10 mouse cellular contexts compared by ENCODE assay signal in genomic region chr2:153496301-153496700, GRCm38 (mm10). TPM values are rescaled to one million over a fixed set of nuclear protein-coding genes. Genes with fewer than 3 reads are reported as not detected.
DNase-seq lines count a peak whose midpoint lies in the region; ATAC-seq and TF ChIP-seq lines count a peak whose summit lies in the region.
"Had no signal": no experiment of that assay in that cellular context is flagged by ENCODE, and none has a peak within 500 bp of the region (broad histone marks: within the 10 kb centered on the region; RNA-seq: fewer than 3 reads in every experiment).

No protein-coding gene starts in this region.

- no peak overlapping the region for H3K9ac ChIP-seq in midbrain, postnatal 0 days (replicated peaks; ENCODE audit: low read length, poor library complexity, severe bottlenecking)
- H3K9ac ChIP-seq in forebrain, embryonic 14.5 days (ENCODE audit: low read length): no peak overlapping the region
- H3K9ac ChIP-seq in liver, embryonic 11.5 days (ENCODE audit: low read depth, low read length): peak overlapping the region; percentile 46
- H3K9ac ChIP-seq in neural tube, embryonic 13.5 days: 0 out of 2 replicates have a peak overlapping the region, but pooled peaks have one; percentile 3

- TF ChIP-seq CTCF in midbrain, postnatal 0 days (IDR thresholded peaks at IDR 0.05): no peak

- H3K4me2 ChIP-seq in midbrain, postnatal 0 days (ENCODE audit: low read depth, low read length, poor library complexity, severe bottlenecking): no peak overlapping the region
- no peak overlapping the region for H3K4me2 ChIP-seq in forebrain, embryonic 14.5 days (ENCODE audit: low read length)
- H3K4me2 ChIP-seq in liver, embryonic 11.5 days: peak overlapping the region; percentile 54
- H3K4me2 ChIP-seq in neural tube, embryonic 13.5 days: no peak overlapping the region

- ATAC-seq in midbrain, postnatal 0 days (ENCODE audit: low FRiP score): no peak
- ATAC-seq in forebrain, embryonic 14.5 days: no peak
- no peak; the same call in 1 of the 2 replicates for ATAC-seq in liver, embryonic 11.5 days (replicated peaks; ENCODE audit: low FRiP score)
- no peak for ATAC-seq in neural tube, embryonic 13.5 days (ENCODE audit: low read depth)
- ATAC-seq: Patski had no signal

- 86% methylated on average over 6 of the region's 6 CpGs for WGBS in midbrain, embryonic 10.5 days
- WGBS in midbrain, postnatal 0 days: 73% methylated on average over 6 of the region's 6 CpGs
- 79% methylated on average over 6 of the region's 6 CpGs for WGBS in forebrain, embryonic 14.5 days
- 68% methylated on average over 6 of the region's 6 CpGs for whole genome bisulfite sequencing in liver, embryonic 11.5 days
- WGBS in neural tube, embryonic 13.5 days: 76% methylated on average over 6 of the region's 6 CpGs

- no peak for DNase-seq in midbrain, embryonic 10.5 days (ENCODE audit: low spot score)
- DNase-seq in midbrain, postnatal 0 days (ENCODE audit: low spot score): no peak
- DNase-seq in forebrain, embryonic 14.5 days (ENCODE audit: low spot score): no peak
- no peak for DNase-seq in liver, embryonic 11.5 days (ENCODE audit: low spot score)
- no peak for DNase-seq in embryo, embryonic 9.5 days (ENCODE audit: extremely low spot score)
- DNase-seq in lung, adult 18-20 months: no peak
- DNase-seq: gastrocnemius, postnatal 25 days had no signal

- peaks cover 76% of the 10 kb centered on the region for H3K4me1 ChIP-seq in midbrain, embryonic 10.5 days
- H3K4me1 ChIP-seq in midbrain, postnatal 0 days (ENCODE audit: insufficient read depth, low read length): peaks cover 32% of the 10 kb centered on the region
- peaks cover 46% of the 10 kb centered on the region for H3K4me1 ChIP-seq in forebrain, embryonic 14.5 days (ENCODE audit: control insufficient read depth, insufficient read depth, low read length)
- H3K4me1 ChIP-seq in liver, embryonic 11.5 days (replicated peaks; ENCODE audit: control insufficient read depth, insufficient read depth, low read length): peaks cover 65% of the 10 kb centered on the region
- peaks cover 59% of the 10 kb centered on the region for H3K4me1 ChIP-seq in neural tube, embryonic 13.5 days (replicated peaks)

- H3K36me3 ChIP-seq in midbrain, embryonic 10.5 days: no peaks in the 10 kb centered on the region
- no peaks in the 10 kb centered on the region for H3K36me3 ChIP-seq in midbrain, postnatal 0 days (ENCODE audit: insufficient read depth, low read length)
- no peaks in the 10 kb centered on the region for H3K36me3 ChIP-seq in forebrain, embryonic 14.5 days (ENCODE audit: control insufficient read depth, insufficient read depth, low read length)
- no peaks in the 10 kb centered on the region for H3K36me3 ChIP-seq in liver, embryonic 11.5 days (ENCODE audit: control insufficient read depth, insufficient read depth, low read length)
- no peaks in the 10 kb centered on the region for H3K36me3 ChIP-seq in neural tube, embryonic 13.5 days

- H3K27me3 ChIP-seq in midbrain, embryonic 10.5 days (ENCODE audit: low read depth, poor library complexity, severe bottlenecking): peaks cover 84% of the 10 kb centered on the region
- H3K27me3 ChIP-seq in midbrain, postnatal 0 days (ENCODE audit: insufficient read depth, low read length): no peaks in the 10 kb centered on the region
- H3K27me3 ChIP-seq in forebrain, embryonic 14.5 days (replicated peaks; ENCODE audit: control insufficient read depth, insufficient read depth, low read length): no peaks in the 10 kb centered on the region
- no peaks in the 10 kb centered on the region for H3K27me3 ChIP-seq in liver, embryonic 11.5 days (replicated peaks; ENCODE audit: control insufficient read depth, insufficient read depth, low read length)
- peaks cover 28% of the 10 kb centered on the region for H3K27me3 ChIP-seq in neural tube, embryonic 13.5 days
- H3K27me3 ChIP-seq: Patski had no signal

- no peaks in the 10 kb centered on the region for H3K9me3 ChIP-seq in midbrain, embryonic 10.5 days (replicated peaks)
- H3K9me3 ChIP-seq in midbrain, postnatal 0 days (ENCODE audit: low read length): no peaks in the 10 kb centered on the region
- no peaks in the 10 kb centered on the region for H3K9me3 ChIP-seq in forebrain, embryonic 14.5 days (replicated peaks; ENCODE audit: control insufficient read depth, low read length)
- no peaks in the 10 kb centered on the region for H3K9me3 ChIP-seq in liver, embryonic 11.5 days (ENCODE audit: control insufficient read depth, low read length)
- no peaks in the 10 kb centered on the region for H3K9me3 ChIP-seq in neural tube, embryonic 13.5 days

- H3K4me3 ChIP-seq in midbrain, embryonic 10.5 days: no peak overlapping the region
- H3K4me3 ChIP-seq in midbrain, postnatal 0 days (ENCODE audit: low read depth, low read length): no peak overlapping the region
- H3K4me3 ChIP-seq in forebrain, embryonic 14.5 days (ENCODE audit: low read depth, low read length): no peak overlapping the region
- H3K4me3 ChIP-seq in liver, embryonic 11.5 days (ENCODE audit: low read depth, low read length): no peak overlapping the region
- no peak overlapping the region for H3K4me3 ChIP-seq in neural tube, embryonic 13.5 days
- H3K4me3 ChIP-seq: left cerebral cortex, adult 2 months had no signal

- peak overlapping the region; percentile 76 for H3K27ac ChIP-seq in midbrain, embryonic 10.5 days (replicated peaks)
- H3K27ac ChIP-seq in midbrain, postnatal 0 days (ENCODE audit: low read depth, low read length): no peak overlapping the region
- H3K27ac ChIP-seq in forebrain, embryonic 14.5 days (ENCODE audit: low read depth, low read length): peak overlapping the region; percentile 75
- peak overlapping the region; percentile 97 for H3K27ac ChIP-seq in liver, embryonic 11.5 days (ENCODE audit: low read depth, low read length)
- H3K27ac ChIP-seq in neural tube, embryonic 13.5 days (replicated peaks): peak overlapping the region; percentile 30
- H3K27ac ChIP-seq: left cerebral cortex, adult 2 months had no signal

RNA-seq across cellular contexts. Expression of gene 4930404H24Rik, which starts 3.7 kb away (rescaled TPM):
- polyA plus RNA-seq in midbrain, embryonic 10.5 days (2016; fragmentation: Nextera tagmentation; extraction: Ambion mirVana): not detected in 2 replicates
- not detected in 2 replicates for total RNA-seq in midbrain, postnatal 0 days (2014; rRNA removed)
- not detected in 2 replicates for polyA plus RNA-seq in midbrain, postnatal 0 days (2015; fragmentation: Nextera tagmentation; extraction: Ambion mirVana)
- not detected in 2 replicates for polyA plus RNA-seq in forebrain, embryonic 14.5 days (2014; fragmentation: Nextera tagmentation; extraction: Ambion mirVana)
- polyA plus RNA-seq in liver, embryonic 11.5 days (2014; fragmentation: Nextera tagmentation; extraction: Ambion mirVana): not detected in 2 replicates
- not detected in 2 replicates for polyA plus RNA-seq in neural tube, embryonic 13.5 days (2015; fragmentation: Nextera tagmentation; extraction: Ambion mirVana)
- total RNA-seq: gastrocnemius, postnatal 25 days; left cerebral cortex, adult 2 months had no signal
- polyA plus RNA-seq: Patski had no signal

RNA-seq across cellular contexts. Expression of gene Nol4l, which starts 33.5 kb away (rescaled TPM):
- polyA plus RNA-seq in midbrain, embryonic 10.5 days (2016; fragmentation: Nextera tagmentation; extraction: Ambion mirVana): 12.8 and 16.8 TPM in 2 replicates
- 73.1 and 97.7 TPM in 2 replicates for total RNA-seq in midbrain, postnatal 0 days (2014; rRNA removed)
- polyA plus RNA-seq in midbrain, postnatal 0 days (2015; fragmentation: Nextera tagmentation; extraction: Ambion mirVana): 24.4 and 26.4 TPM in 2 replicates
- 31.4 and 42.0 TPM in 2 replicates for polyA plus RNA-seq in forebrain, embryonic 14.5 days (2014; fragmentation: Nextera tagmentation; extraction: Ambion mirVana)
- 14.1 and 15.8 TPM in 2 replicates for polyA plus RNA-seq in liver, embryonic 11.5 days (2014; fragmentation: Nextera tagmentation; extraction: Ambion mirVana)
- polyA plus RNA-seq in neural tube, embryonic 13.5 days (2015; fragmentation: Nextera tagmentation; extraction: Ambion mirVana): 40.8 and 43.3 TPM in 2 replicates

Comparison
In these comparisons a context has a peak if more than half of its experiments do, and no peak if none do; other contexts are left out.
1. H3K9ac ChIP-seq: peak in liver, embryonic 11.5 days (single experiment) and neural tube, embryonic 13.5 days (single experiment); none in midbrain, postnatal 0 days (single experiment) and forebrain, embryonic 14.5 days (single experiment).